8 mouse cellular contexts compared by ENCODE assay signal in genomic region chr12:53300964-53301363, GRCm38 (mm10). TPM values are rescaled to one million over a fixed set of nuclear protein-coding genes. Genes with fewer than 3 reads are reported as not detected.
DNase-seq lines count a peak whose midpoint lies in the region; ATAC-seq and TF ChIP-seq lines count a peak whose summit lies in the region.

No protein-coding gene starts in this region.

- WGBS in liver, postnatal 0 days (ENCODE audit: insufficient replicate concordance) = 50% methylated on average over 2 of the region's 2 CpGs
- 52% methylated on average over 2 of the region's 2 CpGs for WGBS in liver, embryonic 11.5 days

- no peak overlapping the region for H3K4me3 ChIP-seq in liver, postnatal 0 days (ENCODE audit: low read depth, low read length)
- H3K4me3 ChIP-seq in liver, embryonic 11.5 days (ENCODE audit: low read depth, low read length) = no peak overlapping the region

- H3K9ac ChIP-seq in liver, postnatal 0 days (replicated peaks) = no peak overlapping the region
- no peak overlapping the region for H3K9ac ChIP-seq in liver, embryonic 11.5 days (ENCODE audit: low read depth, low read length)

- no peak for ATAC-seq in liver, postnatal 0 days
- ATAC-seq in liver, embryonic 11.5 days (replicated peaks; ENCODE audit: low FRiP score) = no peak

- H3K9me3 ChIP-seq in liver, postnatal 0 days (ENCODE audit: low read length) = no peaks in the 10 kb centered on the region
- no peaks in the 10 kb centered on the region for H3K9me3 ChIP-seq in liver, embryonic 11.5 days (ENCODE audit: control insufficient read depth, low read length)

- no peaks in the 10 kb centered on the region for H3K36me3 ChIP-seq in liver, postnatal 0 days (replicated peaks; ENCODE audit: insufficient read depth, low read length)
- no peaks in the 10 kb centered on the region for H3K36me3 ChIP-seq in liver, embryonic 11.5 days (ENCODE audit: control insufficient read depth, insufficient read depth, low read length)

- TF ChIP-seq EP300 in liver, postnatal 0 days (IDR thresholded peaks at IDR 0.05; ENCODE audit: low read depth) = no peak

- H3K27me3 ChIP-seq in liver, postnatal 0 days (ENCODE audit: insufficient read depth, low read length) = no peaks in the 10 kb centered on the region
- no peaks in the 10 kb centered on the region for H3K27me3 ChIP-seq in liver, embryonic 11.5 days (replicated peaks; ENCODE audit: control insufficient read depth, insufficient read depth, low read length)

- no peaks in the 10 kb centered on the region for H3K4me1 ChIP-seq in liver, postnatal 0 days (ENCODE audit: insufficient read depth)
- peaks cover 3% of the 10 kb centered on the region; the same call in 1 of the 2 replicates for H3K4me1 ChIP-seq in liver, embryonic 11.5 days (replicated peaks; ENCODE audit: control insufficient read depth, insufficient read depth, low read length)

- H3K27ac ChIP-seq in liver, postnatal 0 days (ENCODE audit: low read depth) = no peak overlapping the region
- H3K27ac ChIP-seq in liver, embryonic 11.5 days (ENCODE audit: low read depth, low read length) = no peak overlapping the region

- DNase-seq in embryo, embryonic 10 days (ENCODE audit: low spot score) = peak; percentile 70
- no peak for DNase-seq in embryo, embryonic 9.5 days (ENCODE audit: extremely low spot score)
- DNase-seq in liver, postnatal 0 days = no peak
- no peak for DNase-seq in liver, embryonic 11.5 days (ENCODE audit: low spot score)
- peak; percentile 15 for DNase-seq in adrenal gland, adult 2 months
- DNase-seq in kidney, postnatal 14 days = peak; percentile 64
- DNase-seq in urinary bladder, adult 2 months (ENCODE audit: low spot score) = no peak
- DNase-seq in gastrocnemius, postnatal 4 days (ENCODE audit: low spot score in 2 of 2) = no peak

- no peak overlapping the region for H3K4me2 ChIP-seq in liver, postnatal 0 days (ENCODE audit: low read depth, low read length)
- no peak overlapping the region for H3K4me2 ChIP-seq in liver, embryonic 11.5 days

- peak; percentile 49 for TF ChIP-seq CTCF in liver, postnatal 0 days (IDR thresholded peaks at IDR 0.05; ENCODE audit: low read depth)

RNA-seq across cellular contexts. Expression of gene Npas3, which starts 52.5 kb away (rescaled TPM):
- 0.08 TPM in 2 replicates for polyA plus RNA-seq in liver, postnatal 0 days (2015; fragmentation: Nextera tagmentation; extraction: Ambion mirVana)
- 2.0 and 2.6 TPM in 2 replicates for polyA plus RNA-seq in liver, embryonic 11.5 days (2014; fragmentation: Nextera tagmentation; extraction: Ambion mirVana)
- 1 to 10 TPM; 2.1 to 4.4 TPM for total RNA-seq in adrenal gland, adult 2 months (2021)
- polyA plus RNA-seq in adrenal gland, adult 2 months (2012; rRNA removed) = 0.98 and 2.3 TPM in 2 replicates
- polyA plus RNA-seq in urinary bladder, adult 2 months (2012; rRNA removed) = 0.11 and 0.19 TPM in 2 replicates
- total RNA-seq in gastrocnemius, postnatal 4 days (2021) = 10 to 100 TPM in 1 of 2 experiments, 1 to 10 TPM in 1; 7.0 to 10.8 TPM

Comparison
In these comparisons a context has a peak if more than half of its experiments do, and no peak if none do; other contexts are left out.
1. DNase-seq: peak in embryo, embryonic 10 days (single experiment), adrenal gland, adult 2 months (single experiment) and kidney, postnatal 14 days (single experiment); none in embryo, embryonic 9.5 days (single experiment), liver, postnatal 0 days (single experiment), liver, embryonic 11.5 days (single experiment), urinary bladder, adult 2 months (single experiment) and gastrocnemius, postnatal 4 days (0 of 2).